Mouse (Mus musculus): Measurements from ENCODE around the gene Syngap1.

The Syngap1 gene

DNA sequence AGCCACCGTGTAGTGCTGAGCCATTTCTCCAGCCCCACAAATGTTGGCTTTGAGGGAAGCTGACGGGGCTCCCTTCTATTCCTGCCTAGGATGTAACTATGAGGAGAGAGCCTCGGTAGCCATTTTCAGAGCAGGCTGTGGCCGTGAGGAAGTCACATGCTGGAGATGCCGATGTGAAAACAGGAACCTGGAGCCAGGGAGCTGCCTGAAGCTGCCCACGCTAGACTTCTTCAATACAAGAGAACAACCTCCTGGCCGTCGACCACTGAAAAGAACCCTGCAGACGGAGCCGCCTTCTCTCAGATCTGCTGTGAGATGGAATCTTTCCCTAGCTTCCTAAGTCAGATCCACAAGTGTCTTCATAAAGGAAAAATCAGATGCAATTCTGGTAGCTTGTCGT, 64.6 kb downstream of the Syngap1 start:
- in situ Hi-C loops (cut with MboI; ENCODE audit: low pct_unique_long_range_greater_than_20kb in 1 of 2, low sequenced_read_pairs in 2 of 2, unreplicated experiment in 1 of 2), result no loop called here

DNA sequence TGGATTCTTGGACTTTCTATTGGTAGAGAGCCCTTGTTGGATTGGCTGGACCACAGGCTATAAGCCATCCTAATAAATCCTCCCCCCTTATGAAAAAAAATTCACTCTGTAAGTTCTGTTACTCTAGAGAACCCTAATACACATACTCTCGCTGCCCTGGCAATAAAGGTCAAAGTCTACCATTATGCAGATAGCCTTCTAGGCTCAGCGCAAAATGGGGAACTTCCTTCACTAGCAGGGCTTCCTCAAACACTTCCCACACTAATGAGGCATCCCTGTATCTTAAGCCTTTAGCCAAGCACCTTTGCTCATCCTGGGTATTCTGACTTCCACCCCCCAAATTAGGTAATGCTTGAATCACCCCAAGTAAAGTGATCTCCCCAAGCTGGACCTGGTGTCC, 67.2 kb downstream of the Syngap1 start:
- in situ Hi-C loops (cut with MboI; ENCODE audit: low pct_unique_long_range_greater_than_20kb in 1 of 2, low sequenced_read_pairs in 2 of 2, unreplicated experiment in 1 of 2), result no loop called here

DNA sequence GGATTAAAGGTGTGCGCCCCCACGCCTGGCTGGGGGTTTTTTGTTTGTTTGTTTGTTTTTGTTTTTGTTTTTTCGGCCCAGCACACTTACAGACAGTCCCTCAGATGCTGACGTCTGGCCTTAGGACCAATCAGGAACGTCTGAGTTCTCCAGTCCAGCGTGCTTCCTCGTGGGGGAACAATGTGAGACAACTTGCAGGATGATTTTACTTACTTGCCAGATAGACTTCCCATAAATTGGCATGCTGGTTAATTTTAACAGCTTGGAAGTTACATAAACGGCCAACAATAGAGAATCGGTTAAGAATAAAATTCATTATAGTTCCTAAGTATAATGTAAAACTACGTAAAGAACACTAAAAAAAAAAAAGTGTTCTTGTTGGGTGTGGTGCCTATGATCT, 70.1 kb downstream of the Syngap1 start:
- in situ Hi-C loops (cut with MboI; ENCODE audit: low pct_unique_long_range_greater_than_20kb in 1 of 2, low sequenced_read_pairs in 2 of 2, unreplicated experiment in 1 of 2), result no loop called here

DNA sequence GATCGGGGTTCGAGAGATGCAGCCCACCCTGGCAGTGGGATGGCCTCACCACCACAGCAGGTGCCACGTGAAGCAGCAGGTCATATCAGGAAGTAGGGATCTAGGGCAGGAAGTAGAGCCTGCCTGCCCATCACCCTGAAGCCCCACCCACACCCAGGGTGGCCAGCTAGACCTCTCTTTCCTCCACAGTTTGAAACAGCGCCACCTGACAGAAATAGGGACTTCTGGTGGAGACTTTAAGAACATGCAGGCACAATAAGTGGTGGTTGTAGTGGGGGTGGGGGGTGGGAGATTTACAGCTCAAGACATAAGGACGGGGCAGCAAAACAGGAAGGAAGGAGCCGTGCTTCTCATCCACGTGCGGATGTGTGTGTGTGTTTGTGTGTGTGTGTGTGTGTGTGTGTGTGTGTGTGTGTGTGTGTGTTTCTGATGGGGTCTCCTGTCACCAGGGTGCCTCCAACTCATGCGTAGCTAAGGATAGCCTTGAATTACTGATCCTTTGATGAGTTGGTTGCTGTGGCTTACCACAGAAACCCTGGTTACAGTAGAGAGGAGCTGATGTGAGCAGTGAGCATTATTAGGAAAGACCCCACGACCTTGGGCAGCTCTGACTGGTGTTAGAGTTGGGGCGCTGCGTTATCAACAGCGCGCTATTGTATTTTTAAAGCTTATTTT, 71.1 kb downstream of the Syngap1 start:
- in situ Hi-C loops (cut with MboI; ENCODE audit: low pct_unique_long_range_greater_than_20kb in 1 of 2, low sequenced_read_pairs in 2 of 2, unreplicated experiment in 1 of 2), result no loop called here

DNA sequence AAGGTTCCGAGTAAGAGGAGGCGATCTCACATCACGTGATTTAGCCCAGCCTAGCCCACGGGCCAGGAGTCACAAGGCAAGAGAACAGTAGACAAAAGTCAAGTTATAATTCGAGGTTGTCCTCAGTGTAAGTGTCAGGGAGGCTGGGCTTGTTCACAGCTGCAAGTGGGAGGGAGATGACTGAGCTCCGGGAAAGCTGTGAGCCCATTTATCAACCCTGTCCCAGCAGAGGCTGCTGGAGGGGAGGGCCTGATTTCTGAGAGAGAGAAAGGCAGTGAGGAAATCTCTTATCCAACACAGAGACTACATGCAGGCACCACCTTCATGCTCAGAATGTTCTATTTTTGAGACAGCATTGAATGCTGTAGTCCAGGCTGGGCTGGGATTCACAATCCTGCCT, 71.9 kb downstream of the Syngap1 start:
- in situ Hi-C loops (cut with MboI; ENCODE audit: low pct_unique_long_range_greater_than_20kb in 1 of 2, low sequenced_read_pairs in 2 of 2, unreplicated experiment in 1 of 2), result no loop called here

DNA sequence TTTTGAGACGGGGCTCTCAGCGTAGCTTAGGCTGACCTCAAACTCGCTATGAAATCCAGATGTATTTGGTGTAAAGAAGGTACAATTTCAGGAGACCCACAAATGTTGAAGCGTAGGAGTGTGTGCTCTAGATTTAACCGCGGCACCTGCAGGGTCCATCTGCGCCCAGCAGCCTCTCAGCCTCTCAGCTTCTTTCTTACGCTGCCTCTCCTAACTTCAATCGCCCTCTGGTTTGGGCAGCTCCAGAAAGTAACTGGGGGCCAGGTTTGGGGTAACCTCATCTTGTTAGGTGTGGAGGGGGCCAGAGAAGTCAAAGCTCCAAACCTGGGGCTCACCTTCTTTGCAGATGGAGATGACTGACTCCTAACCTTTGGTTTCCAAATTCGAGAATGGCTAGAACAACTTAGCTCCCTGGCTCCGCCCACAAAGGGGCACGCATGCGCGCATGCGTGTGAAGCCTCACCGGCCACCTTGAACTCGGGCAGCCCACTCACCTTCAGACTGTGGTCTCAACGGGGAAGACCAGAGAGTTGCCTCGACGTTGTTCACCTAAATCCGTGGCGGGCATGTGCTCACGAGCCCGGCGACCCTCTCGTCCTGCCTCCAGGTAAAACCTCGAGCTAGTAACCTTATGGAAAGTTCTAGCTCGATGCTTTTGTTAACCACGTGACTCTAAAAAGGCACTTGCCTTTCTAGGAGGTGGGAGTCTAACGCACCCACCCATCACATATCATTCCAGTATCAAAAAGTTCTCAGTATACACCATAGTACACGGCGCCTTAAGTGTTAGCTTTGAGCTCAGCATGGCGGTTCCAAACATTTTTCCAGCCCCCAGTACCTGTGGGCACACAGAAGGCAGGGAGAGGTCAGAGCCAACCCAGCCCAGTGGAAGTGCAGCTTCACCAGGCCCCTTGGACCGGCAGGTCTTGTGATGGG, 76.8 kb downstream of the Syngap1 start:
- in situ Hi-C loops (cut with MboI; ENCODE audit: low pct_unique_long_range_greater_than_20kb in 1 of 2, low sequenced_read_pairs in 2 of 2, unreplicated experiment in 1 of 2), result no loop called here

DNA sequence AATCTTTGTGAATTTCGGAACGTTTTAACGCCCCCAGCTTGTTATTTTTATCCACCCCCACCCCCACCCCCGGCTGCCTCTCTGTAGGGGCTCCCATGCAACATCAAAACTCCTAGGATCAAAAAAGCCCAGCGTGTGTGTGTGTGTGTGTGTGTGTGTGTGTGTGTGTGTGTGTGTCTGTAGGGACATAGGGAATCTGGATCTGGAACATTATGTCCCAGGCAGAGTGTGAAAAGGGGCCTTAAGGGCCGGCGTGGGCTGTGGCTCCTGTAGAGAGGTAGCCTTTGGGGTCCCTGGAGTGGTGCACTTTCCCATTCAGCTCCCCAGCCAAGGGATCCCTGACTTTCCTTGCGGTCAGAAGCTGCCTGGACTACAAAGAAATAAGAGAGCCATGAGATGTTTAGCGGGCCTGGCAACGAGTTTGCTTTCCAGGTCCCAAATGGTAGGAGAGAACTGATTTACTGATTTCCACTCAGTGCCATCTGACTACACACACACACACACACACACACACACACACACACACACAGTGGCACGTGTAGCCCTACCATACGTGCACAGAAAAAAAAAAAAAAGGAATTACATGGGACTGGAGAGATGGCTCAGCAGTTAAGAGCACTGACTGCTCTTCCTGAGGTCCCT, 77.6 kb downstream of the Syngap1 start:
- in situ Hi-C loops (cut with MboI; ENCODE audit: low pct_unique_long_range_greater_than_20kb in 1 of 2, low sequenced_read_pairs in 2 of 2, unreplicated experiment in 1 of 2), result no loop called here

DNA sequence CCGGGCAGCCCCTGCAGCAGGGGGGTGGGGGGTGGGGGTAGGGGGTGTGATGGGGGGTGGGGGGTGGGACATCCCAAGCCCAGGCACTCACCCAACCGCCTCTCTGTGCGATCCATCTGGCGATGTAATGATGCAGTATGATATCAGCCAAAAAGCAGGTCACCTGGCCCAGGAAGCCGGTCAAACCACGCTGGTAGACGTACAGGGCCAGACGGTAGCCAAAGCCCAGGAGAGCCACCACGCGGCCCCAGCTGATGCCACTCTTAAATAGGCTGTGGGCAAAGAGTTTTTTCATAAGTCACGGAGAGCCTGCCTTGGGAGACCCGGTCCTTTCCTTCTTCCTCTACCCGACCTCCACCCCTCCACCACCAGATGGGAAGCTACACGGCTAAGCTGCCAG, 80.0 kb downstream of the Syngap1 start:
- in situ Hi-C loops (cut with MboI; ENCODE audit: low pct_unique_long_range_greater_than_20kb in 1 of 2, low sequenced_read_pairs in 2 of 2, unreplicated experiment in 1 of 2), result no loop called here

DNA sequence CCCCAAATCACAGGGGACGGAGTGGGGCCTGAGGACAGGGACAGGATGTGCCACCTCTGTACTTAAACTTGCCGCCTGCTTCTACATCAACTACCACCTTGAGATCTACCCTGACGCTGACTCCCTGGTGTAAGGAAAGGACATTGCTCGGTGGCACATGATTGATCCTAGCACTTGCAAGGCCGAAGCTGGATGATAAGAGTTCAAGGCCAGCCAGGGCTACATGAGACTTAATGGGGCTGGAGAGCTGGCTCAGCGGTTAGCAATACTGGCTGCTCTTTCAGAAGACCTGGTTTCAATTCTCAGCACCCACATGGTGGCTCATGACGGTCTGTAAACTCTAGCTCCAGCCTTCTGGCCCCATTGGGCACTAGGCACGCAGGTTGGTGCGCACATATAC, 80.7 kb downstream of the Syngap1 start:
- in situ Hi-C loops (cut with MboI; ENCODE audit: low pct_unique_long_range_greater_than_20kb in 1 of 2, low sequenced_read_pairs in 2 of 2, unreplicated experiment in 1 of 2), result no loop called here
